In genomic region chr2:85804501-85804900, GRCm38 (mm10) we compare ENCODE assay signal across 37 mouse cellular contexts. TPM values are rescaled to one million over a fixed set of nuclear protein-coding genes. Genes with fewer than 3 reads are reported as not detected.
A peak's percentile ranks its signal among the peaks of the same experiment; 100 is the strongest.
DNase-seq lines count a peak whose midpoint lies in the region; ATAC-seq lines count a peak whose summit lies in the region.
"Had no signal": no experiment of that assay in that cellular context is flagged by ENCODE, and none has a peak within 500 bp of the region (broad histone marks: within the 10 kb centered on the region; RNA-seq: fewer than 3 reads in every experiment).

No protein-coding gene starts in this region.

- no peaks in the 10 kb centered on the region for H3K27me3 ChIP-seq in embryonic facial prominence, embryonic 11.5 days (ENCODE audit: control insufficient read depth, insufficient read depth, low read length)
- H3K27me3 ChIP-seq in embryonic facial prominence, embryonic 10.5 days (replicated peaks; ENCODE audit: low read depth, poor library complexity, severe bottlenecking) = no peaks in the 10 kb centered on the region
- H3K27me3 ChIP-seq: embryonic facial prominence, embryonic 13.5 days; forebrain, embryonic 13.5 days; hindbrain, embryonic 13.5 days had no signal

- H3K4me3 ChIP-seq in embryonic facial prominence, embryonic 11.5 days (ENCODE audit: low read depth, low read length) = no peak overlapping the region
- no peak overlapping the region for H3K4me3 ChIP-seq in embryonic facial prominence, embryonic 10.5 days
- H3K4me3 ChIP-seq: embryonic facial prominence, embryonic 13.5 days; forebrain, embryonic 10.5 days; forebrain, embryonic 13.5 days; gastrocnemius, adult 2 months; hindbrain, embryonic 10.5 days; hindbrain, embryonic 13.5 days had no signal

- H3K36me3 ChIP-seq in embryonic facial prominence, embryonic 11.5 days (replicated peaks; ENCODE audit: control insufficient read depth, insufficient read depth, low read depth, low read length) = no peaks in the 10 kb centered on the region
- H3K36me3 ChIP-seq in embryonic facial prominence, embryonic 10.5 days (replicated peaks) = no peaks in the 10 kb centered on the region
- H3K36me3 ChIP-seq: embryonic facial prominence, embryonic 13.5 days; forebrain, embryonic 10.5 days; hindbrain, embryonic 10.5 days; hindbrain, embryonic 13.5 days had no signal

- intact Hi-C loops in left cerebral cortex, postnatal 4 days (cut with DNase I) = no loop called here

- no peak overlapping the region for H3K27ac ChIP-seq in embryonic facial prominence, embryonic 11.5 days (replicated peaks; ENCODE audit: low read depth, low read length)
- H3K27ac ChIP-seq in embryonic facial prominence, embryonic 10.5 days (replicated peaks) = no peak overlapping the region
- H3K27ac ChIP-seq: embryonic facial prominence, embryonic 13.5 days; forebrain, embryonic 10.5 days; forebrain, embryonic 13.5 days; gastrocnemius, adult 2 months; hindbrain, embryonic 10.5 days; hindbrain, embryonic 13.5 days had no signal

- no peak for ATAC-seq in embryonic facial prominence, embryonic 11.5 days (replicated peaks; ENCODE audit: insufficient number of reproducible peaks, low FRiP score, low TSS enrichment, low read depth)
- ATAC-seq: CD4-positive, CD25-positive, alpha-beta regulatory T cell, adult 4 months; forebrain, embryonic 13.5 days; forebrain, embryonic 16.5 days; hindbrain, embryonic 16.5 days; inflammation-experienced regulatory T-cells, adult 6 months; intestine, embryonic 16.5 days had no signal

- H3K9me3 ChIP-seq in embryonic facial prominence, embryonic 11.5 days (replicated peaks; ENCODE audit: control insufficient read depth, low read length) = no peaks in the 10 kb centered on the region
- no peaks in the 10 kb centered on the region for H3K9me3 ChIP-seq in embryonic facial prominence, embryonic 10.5 days
- H3K9me3 ChIP-seq: embryonic facial prominence, embryonic 13.5 days; forebrain, embryonic 10.5 days; forebrain, embryonic 13.5 days; hindbrain, embryonic 10.5 days; hindbrain, embryonic 13.5 days had no signal

- no peaks in the 10 kb centered on the region for H3K4me1 ChIP-seq in embryonic facial prominence, embryonic 11.5 days (ENCODE audit: control insufficient read depth, insufficient read depth, low read length)
- H3K4me1 ChIP-seq in embryonic facial prominence, embryonic 10.5 days = no peaks in the 10 kb centered on the region
- H3K4me1 ChIP-seq: embryonic facial prominence, embryonic 13.5 days; forebrain, embryonic 10.5 days; forebrain, embryonic 13.5 days; hindbrain, embryonic 10.5 days; hindbrain, embryonic 13.5 days had no signal

- DNase-seq in embryonic facial prominence, embryonic 11.5 days (ENCODE audit: low spot score) = peak; percentile 73
- DNase-seq in embryonic facial prominence, embryonic 10.5 days (ENCODE audit: low spot score) = no peak
- peak; percentile 27 for DNase-seq in embryo, embryonic 10.5 days (ENCODE audit: low spot score)
- peak; percentile 13 for DNase-seq in forelimb bud, embryonic 11.5 days (ENCODE audit: low read depth, low spot score)
- DNase-seq in left cerebral cortex, postnatal 4 days = no peak
- DNase-seq in left cerebral cortex, adult 11 months (ENCODE audit: low spot score) = no peak
- DNase-seq in urinary bladder, postnatal 25 days (ENCODE audit: low spot score) = no peak
- DNase-seq: adrenal gland, adult 8-10 months; adrenal gland, postnatal 25 days; cerebellum, adult 11-12 months; cerebellum, adult 8-10 months; cerebellum, postnatal 10 days; cerebellum, postnatal 36 days; gastrocnemius, adult 2 months; gastrocnemius, postnatal 14 days; heart, adult 11 months had no signal

- H3K9ac ChIP-seq in embryonic facial prominence, embryonic 11.5 days (replicated peaks; ENCODE audit: low read length) = no peak overlapping the region
- H3K9ac ChIP-seq: embryonic facial prominence, embryonic 13.5 days; forebrain, embryonic 13.5 days; hindbrain, embryonic 13.5 days had no signal

- WGBS in embryonic facial prominence, embryonic 11.5 days = 47% methylated on average over 4 of the region's 4 CpGs
- WGBS in embryonic facial prominence, embryonic 10.5 days = 63% methylated on average over 4 of the region's 4 CpGs

- H3K4me2 ChIP-seq in embryonic facial prominence, embryonic 11.5 days (ENCODE audit: low read depth, low read length) = no peak overlapping the region
- H3K4me2 ChIP-seq: embryonic facial prominence, embryonic 13.5 days; forebrain, embryonic 13.5 days; heart, embryonic 11.5 days; hindbrain, embryonic 13.5 days had no signal

RNA-seq across cellular contexts. Expression of gene Olfr1016, which starts 2.2 kb away (rescaled TPM):
- polyA plus RNA-seq in embryonic facial prominence, embryonic 11.5 days (2014; fragmentation: Nextera tagmentation; extraction: Ambion mirVana) = not detected in 2 replicates
- not detected in 2 replicates for polyA plus RNA-seq in embryonic facial prominence, embryonic 10.5 days (2016; fragmentation: Nextera tagmentation; extraction: Ambion mirVana)
- total RNA-seq in left cerebral cortex, postnatal 4 days (2021) = not detected
- total RNA-seq: adrenal gland, adult 8-10 months; adrenal gland, postnatal 25 days; gastrocnemius, adult 2 months; gastrocnemius, postnatal 14 days; gastrocnemius, postnatal 4 days; heart, adult 8-10 months; heart, postnatal 25 days; MEL had no signal
- polyA plus RNA-seq: brain, embryonic 14.5 days; C2C12; CD4-positive, CD25-positive, alpha-beta regulatory T cell, adult 4 months; cortical plate, adult 2 months; embryonic facial prominence, embryonic 13.5 days; forebrain, embryonic 10.5 days; forebrain, embryonic 13.5 days; forebrain, embryonic 16.5 days; frontal cortex, adult 2 months; heart, embryonic 11.5 days; heart, embryonic 14.5 days; heart, postnatal 0 days; hindbrain, embryonic 10.5 days; hindbrain, embryonic 13.5 days; hindbrain, embryonic 16.5 days; inflammation-experienced regulatory T-cells, adult 6 months; intestine, embryonic 16.5 days had no signal

RNA-seq across cellular contexts. Expression of gene Olfr1018, which starts 13.8 kb away (rescaled TPM):
- not detected in 2 replicates for polyA plus RNA-seq in embryonic facial prominence, embryonic 11.5 days (2014; fragmentation: Nextera tagmentation; extraction: Ambion mirVana)
- not detected in 2 replicates for polyA plus RNA-seq in embryonic facial prominence, embryonic 10.5 days (2016; fragmentation: Nextera tagmentation; extraction: Ambion mirVana)
- not detected for total RNA-seq in left cerebral cortex, postnatal 4 days (2021)
- total RNA-seq: adrenal gland, adult 8-10 months; adrenal gland, postnatal 25 days; gastrocnemius, adult 2 months; gastrocnemius, postnatal 14 days; gastrocnemius, postnatal 4 days; heart, adult 8-10 months; heart, postnatal 25 days; MEL had no signal
- polyA plus RNA-seq: brain, embryonic 14.5 days; C2C12; CD4-positive, CD25-positive, alpha-beta regulatory T cell, adult 4 months; cortical plate, adult 2 months; embryonic facial prominence, embryonic 13.5 days; forebrain, embryonic 10.5 days; forebrain, embryonic 13.5 days; forebrain, embryonic 16.5 days; frontal cortex, adult 2 months; heart, embryonic 11.5 days; heart, embryonic 14.5 days; heart, postnatal 0 days; hindbrain, embryonic 10.5 days; hindbrain, embryonic 13.5 days; hindbrain, embryonic 16.5 days; inflammation-experienced regulatory T-cells, adult 6 months; intestine, embryonic 16.5 days had no signal

RNA-seq across cellular contexts. Expression of gene Olfr1015, which starts 22.7 kb away (rescaled TPM):
- 0.14 TPM in 1 of 2 replicates, not detected in the other for polyA plus RNA-seq in embryonic facial prominence, embryonic 11.5 days (2014; fragmentation: Nextera tagmentation; extraction: Ambion mirVana)
- not detected in 2 replicates for polyA plus RNA-seq in embryonic facial prominence, embryonic 10.5 days (2016; fragmentation: Nextera tagmentation; extraction: Ambion mirVana)
- total RNA-seq in left cerebral cortex, postnatal 4 days (2021) = not detected
- total RNA-seq: adrenal gland, postnatal 25 days; gastrocnemius, adult 2 months; gastrocnemius, postnatal 14 days; gastrocnemius, postnatal 4 days; heart, adult 8-10 months; heart, postnatal 25 days; MEL had no signal
- polyA plus RNA-seq: brain, embryonic 14.5 days; C2C12; CD4-positive, CD25-positive, alpha-beta regulatory T cell, adult 4 months; cortical plate, adult 2 months; embryonic facial prominence, embryonic 13.5 days; forebrain, embryonic 10.5 days; forebrain, embryonic 13.5 days; forebrain, embryonic 16.5 days; frontal cortex, adult 2 months; heart, embryonic 11.5 days; heart, embryonic 14.5 days; heart, postnatal 0 days; hindbrain, embryonic 10.5 days; hindbrain, embryonic 13.5 days; hindbrain, embryonic 16.5 days; inflammation-experienced regulatory T-cells, adult 6 months; intestine, embryonic 16.5 days had no signal

RNA-seq across cellular contexts. Expression of gene Olfr1014, which starts 32.0 kb away (rescaled TPM):
- not detected in 2 replicates for polyA plus RNA-seq in embryonic facial prominence, embryonic 11.5 days (2014; fragmentation: Nextera tagmentation; extraction: Ambion mirVana)
- not detected in 2 replicates for polyA plus RNA-seq in embryonic facial prominence, embryonic 10.5 days (2016; fragmentation: Nextera tagmentation; extraction: Ambion mirVana)
- total RNA-seq in left cerebral cortex, postnatal 4 days (2021) = not detected
- total RNA-seq: adrenal gland, adult 8-10 months; adrenal gland, postnatal 25 days; gastrocnemius, adult 2 months; gastrocnemius, postnatal 14 days; gastrocnemius, postnatal 4 days; heart, adult 8-10 months; heart, postnatal 25 days; MEL had no signal
- polyA plus RNA-seq: brain, embryonic 14.5 days; C2C12; CD4-positive, CD25-positive, alpha-beta regulatory T cell, adult 4 months; cortical plate, adult 2 months; embryonic facial prominence, embryonic 13.5 days; forebrain, embryonic 10.5 days; forebrain, embryonic 13.5 days; forebrain, embryonic 16.5 days; frontal cortex, adult 2 months; heart, embryonic 11.5 days; heart, embryonic 14.5 days; heart, postnatal 0 days; hindbrain, embryonic 10.5 days; hindbrain, embryonic 13.5 days; hindbrain, embryonic 16.5 days; inflammation-experienced regulatory T-cells, adult 6 months; intestine, embryonic 16.5 days had no signal

RNA-seq across cellular contexts. Expression of gene Olfr1013, which starts 37.6 kb away (rescaled TPM):
- not detected in 2 replicates for polyA plus RNA-seq in embryonic facial prominence, embryonic 11.5 days (2014; fragmentation: Nextera tagmentation; extraction: Ambion mirVana)
- polyA plus RNA-seq in embryonic facial prominence, embryonic 10.5 days (2016; fragmentation: Nextera tagmentation; extraction: Ambion mirVana) = not detected in 2 replicates
- not detected for total RNA-seq in left cerebral cortex, postnatal 4 days (2021)
- total RNA-seq: adrenal gland, adult 8-10 months; gastrocnemius, adult 2 months; gastrocnemius, postnatal 14 days; gastrocnemius, postnatal 4 days; heart, adult 8-10 months; heart, postnatal 25 days; MEL had no signal
- polyA plus RNA-seq: brain, embryonic 14.5 days; C2C12; CD4-positive, CD25-positive, alpha-beta regulatory T cell, adult 4 months; cortical plate, adult 2 months; embryonic facial prominence, embryonic 13.5 days; forebrain, embryonic 10.5 days; forebrain, embryonic 13.5 days; forebrain, embryonic 16.5 days; heart, embryonic 11.5 days; heart, embryonic 14.5 days; heart, postnatal 0 days; hindbrain, embryonic 10.5 days; hindbrain, embryonic 13.5 days; hindbrain, embryonic 16.5 days; inflammation-experienced regulatory T-cells, adult 6 months; intestine, embryonic 16.5 days had no signal

Comparison
In these comparisons a context has a peak if more than half of its experiments do, and no peak if none do; other contexts are left out.
1. DNase-seq: peak in embryonic facial prominence, embryonic 11.5 days (single experiment), embryo, embryonic 10.5 days (single experiment) and forelimb bud, embryonic 11.5 days (single experiment); none in embryonic facial prominence, embryonic 10.5 days (single experiment), left cerebral cortex, postnatal 4 days (single experiment), left cerebral cortex, adult 11 months (single experiment) and urinary bladder, postnatal 25 days (single experiment).